34 mouse cellular contexts compared by ENCODE assay signal in genomic region chr4:24847406-24847805, GRCm38 (mm10). TPM values are rescaled to one million over a fixed set of nuclear protein-coding genes. Genes with fewer than 3 reads are reported as not detected.
"Had no signal": no experiment of that assay in that cellular context is flagged by ENCODE, and none has a peak within 500 bp of the region (broad histone marks: within the 10 kb centered on the region; RNA-seq: fewer than 3 reads in every experiment).

No protein-coding gene starts in this region.

- ATAC-seq: hindbrain, embryonic 16.5 days; inflammation-experienced regulatory T-cells, adult 6 months; intestine, embryonic 15.5 days; intestine, embryonic 16.5 days; intestine, postnatal 0 days had no signal

- DNase-seq: heart, postnatal 10 days; heart, postnatal 14 days; heart, postnatal 36 days; heart, postnatal 4 days; kidney, adult 11 months; kidney, adult 18-20 months; kidney, adult 2 months; kidney, adult 8-10 months; kidney, adult 9 months; kidney, postnatal 10 days; kidney, postnatal 14 days; kidney, postnatal 25 days; kidney, postnatal 4 days; layer of hippocampus, adult 9-11 months; layer of hippocampus, postnatal 36 days had no signal

- H3K27me3 ChIP-seq: heart, embryonic 13.5 days; heart, embryonic 15.5 days; hindbrain, embryonic 12.5 days; hindbrain, embryonic 15.5 days; intestine, embryonic 15.5 days; kidney, embryonic 15.5 days had no signal

- H3K4me3 ChIP-seq: heart, embryonic 10.5 days; heart, embryonic 12.5 days; heart, embryonic 13.5 days; heart, embryonic 15.5 days; hindbrain, embryonic 10.5 days; hindbrain, embryonic 12.5 days; hindbrain, embryonic 13.5 days; hindbrain, embryonic 15.5 days; intestine, embryonic 15.5 days; kidney, embryonic 15.5 days; layer of hippocampus, adult 2 months; left cerebral cortex, adult 2 months had no signal

- H3K4me1 ChIP-seq: heart, embryonic 10.5 days; heart, embryonic 12.5 days; heart, embryonic 15.5 days; intestine, embryonic 15.5 days had no signal

- H3K27ac ChIP-seq: heart, embryonic 10.5 days; heart, embryonic 13.5 days; heart, embryonic 15.5 days; hindbrain, embryonic 10.5 days; hindbrain, embryonic 12.5 days; hindbrain, embryonic 13.5 days; hindbrain, embryonic 15.5 days; intestine, embryonic 15.5 days; kidney, embryonic 15.5 days; kidney, postnatal 0 days; left cerebral cortex, adult 2 months had no signal

- H3K36me3 ChIP-seq: heart, embryonic 10.5 days; heart, embryonic 12.5 days; heart, embryonic 13.5 days; heart, embryonic 15.5 days; hindbrain, embryonic 10.5 days; hindbrain, embryonic 12.5 days; hindbrain, embryonic 13.5 days; hindbrain, embryonic 15.5 days; intestine, embryonic 15.5 days; kidney, embryonic 15.5 days had no signal

- H3K4me2 ChIP-seq: heart, embryonic 11.5 days; heart, embryonic 12.5 days; heart, embryonic 13.5 days; heart, embryonic 15.5 days; hindbrain, embryonic 12.5 days; hindbrain, embryonic 13.5 days; intestine, embryonic 15.5 days; kidney, embryonic 15.5 days had no signal

- H3K9me3 ChIP-seq: heart, embryonic 10.5 days; heart, embryonic 12.5 days; heart, embryonic 13.5 days; heart, embryonic 15.5 days; hindbrain, embryonic 10.5 days; hindbrain, embryonic 12.5 days; hindbrain, embryonic 13.5 days; hindbrain, embryonic 15.5 days; intestine, embryonic 15.5 days; kidney, embryonic 15.5 days had no signal

- H3K9ac ChIP-seq: heart, embryonic 12.5 days; heart, embryonic 13.5 days; heart, embryonic 15.5 days; hindbrain, embryonic 12.5 days; hindbrain, embryonic 13.5 days; hindbrain, embryonic 15.5 days; intestine, embryonic 15.5 days; kidney, embryonic 15.5 days had no signal

RNA-seq across cellular contexts. Expression of gene Klhl32, which starts 3.5 kb away (rescaled TPM):
- total RNA-seq: hematopoietic stem cell, adult 5-6 weeks had no signal
